Mouse (Mus musculus) liver, postnatal 0 days (tissue): ENCODE measurements at regions not wholly inside any gene's neighbourhood (a gene's known extent, or its start where the extent isn't known, plus 50 kb on each side); places are given as distances from the start of the nearest gene placed in this dataset.

Experiments
- CTCF ChIP-seq: sonication (generic); IDR thresholded peaks from 2 replicates; pipeline ENCODE4 v1.5.1; 2016; ENCODE audit warnings: antibody characterized with exemption, low read depth
- EP300 ChIP-seq: IDR thresholded peaks from 2 replicates; pipeline ENCODE4 v1.6.1; 2016; ENCODE audit warnings: antibody characterized with exemption, low read depth, mild to moderate bottlenecking

- TF ChIP-seq CTCF = no peak
- no peak for TF ChIP-seq EP300
Observed at GRCm38 (mm10) chr13:107151548-107151947, 129.6 kb upstream of the Kif2a start.
